Mouse (Mus musculus): ENCODE results near the gene Ank2.

GRCm38 (mm10) chr3:127428527-127428926, 70.6 kb downstream of the Ank2 start:
- TF ChIP-seq CTCF (IDR thresholded peaks at IDR 0.05; ENCODE audit: extremely low read depth, insufficient read length, insufficient replicate concordance, low read depth, low read length): no peak
- TF ChIP-seq POLR2A (IDR thresholded peaks at IDR 0.05; ENCODE audit: low read depth, low read length): no peak

Measured in small intestine, adult 2 months (tissue).